Mouse (Mus musculus): Measurements from ENCODE around the gene Efcab11. TPM values are rescaled to one million over a fixed set of nuclear protein-coding genes. Genes with fewer than 3 reads are reported as not detected.

The Efcab11 gene
- total RNA-seq, 2 experiments from 2014 or later, result 0.55 TPM; not detected in 1

- intact Hi-C loops (cut with DNase I), result loop anchor here (5.0 kb wide), 2 partner anchors 43 to 88 kb away; no protein-coding TSS in a partner anchor
- no peak for DNase-seq (ENCODE audit: low spot score in 2 of 2)
These were observed 168.9 kb downstream of the Efcab11 start for GRCm38 (mm10) chr12:99715129-99716037.

- DNase-seq (ENCODE audit: low spot score in 2 of 2), result no peak
- intact Hi-C loops (cut with DNase I), result no loop called here
These were observed 172.0 kb downstream of the Efcab11 start for GRCm38 (mm10) chr12:99712214-99712613.

DNA sequence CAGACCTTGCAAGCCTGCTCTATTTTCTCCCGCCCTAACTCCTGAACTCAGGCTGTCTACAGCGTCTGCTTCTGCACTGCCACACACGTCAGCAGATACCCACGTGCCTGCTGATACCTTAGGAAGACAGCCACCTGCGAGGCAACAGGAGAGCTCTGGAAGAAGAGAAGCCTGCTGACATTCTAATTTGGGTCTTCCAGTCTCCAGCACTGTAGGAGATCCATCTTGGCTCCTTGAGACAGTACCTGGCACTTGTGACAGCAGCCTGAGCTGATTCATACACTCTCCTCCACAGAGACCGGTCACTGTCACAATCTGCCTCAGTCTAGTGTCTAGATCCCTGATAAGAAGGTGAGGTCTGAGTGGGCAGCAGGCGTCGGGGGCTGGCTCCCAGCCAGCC lies 182.0 kb downstream of the Efcab11 start:
- DNase-seq (ENCODE audit: low spot score in 2 of 2), result no peak
- intact Hi-C loops (cut with DNase I), result no loop called here

GRCm38 (mm10) chr12:99700380-99700779 lies 183.9 kb downstream of the Efcab11 start:
- intact Hi-C loops (cut with DNase I), result no loop called here
- no peak for DNase-seq (ENCODE audit: low spot score in 2 of 2)

DNA sequence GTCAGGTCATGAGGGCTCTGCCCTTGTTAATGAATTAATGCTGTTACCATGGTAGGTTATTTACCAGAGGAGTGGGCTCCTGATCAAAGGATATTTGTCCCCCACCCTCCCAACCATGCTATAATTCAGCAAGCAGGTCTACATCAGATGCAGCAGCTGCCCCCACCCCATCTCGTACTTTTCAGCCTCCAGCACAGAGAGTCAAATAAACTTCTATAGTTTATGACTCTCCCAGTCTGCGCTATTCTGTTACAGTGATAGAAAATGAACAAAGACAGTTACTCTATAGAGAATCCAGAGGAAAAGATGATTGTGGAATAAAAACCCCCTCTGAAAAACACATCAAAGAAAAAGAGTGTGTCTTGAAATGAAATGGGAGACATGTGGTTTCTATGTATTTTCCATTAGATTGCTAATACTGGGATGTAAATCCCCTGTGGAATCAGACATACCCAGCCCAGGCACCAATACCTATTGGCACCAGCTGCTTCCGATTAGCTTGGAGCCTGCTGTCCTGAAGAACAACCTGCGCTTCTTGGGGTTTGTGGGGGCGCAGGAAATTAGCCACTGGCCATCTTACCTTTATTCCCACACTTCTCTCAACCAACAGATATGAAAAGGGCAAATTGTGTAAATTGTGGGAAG lies 184.7 kb downstream of the Efcab11 start:
- no peak for DNase-seq (ENCODE audit: low spot score in 2 of 2)
- intact Hi-C loops (cut with DNase I), result no loop called here

DNA sequence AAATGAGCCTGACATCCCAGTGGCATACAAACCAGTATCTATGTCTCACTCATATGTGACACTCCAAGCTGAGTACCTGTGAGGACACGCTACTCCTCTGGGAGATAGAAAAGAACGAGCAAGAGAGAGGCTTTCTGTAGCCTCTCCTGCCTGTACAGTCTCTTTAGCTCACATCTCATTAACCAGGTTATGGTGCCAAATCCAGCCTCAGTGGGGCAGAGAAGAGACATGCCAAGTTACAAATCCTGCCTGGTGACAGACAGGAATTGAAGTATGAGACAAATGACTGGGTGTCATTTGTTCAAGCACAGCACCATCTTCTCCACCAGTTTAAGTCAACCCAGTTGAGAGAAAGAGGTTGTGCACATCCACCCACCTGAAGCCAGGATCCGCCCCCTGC lies 190.2 kb downstream of the Efcab11 start:
- intact Hi-C loops (cut with DNase I), result no loop called here
- DNase-seq (ENCODE audit: low spot score in 2 of 2), result no peak

- intact Hi-C loops (cut with DNase I), result no loop called here
- DNase-seq (ENCODE audit: low spot score in 2 of 2), result no peak
These were observed 197.7 kb downstream of the Efcab11 start for GRCm38 (mm10) chr12:99686418-99686992.

GRCm38 (mm10) chr12:99685451-99686100 lies 198.7 kb downstream of the Efcab11 start:
- intact Hi-C loops (cut with DNase I), result no loop called here

DNA sequence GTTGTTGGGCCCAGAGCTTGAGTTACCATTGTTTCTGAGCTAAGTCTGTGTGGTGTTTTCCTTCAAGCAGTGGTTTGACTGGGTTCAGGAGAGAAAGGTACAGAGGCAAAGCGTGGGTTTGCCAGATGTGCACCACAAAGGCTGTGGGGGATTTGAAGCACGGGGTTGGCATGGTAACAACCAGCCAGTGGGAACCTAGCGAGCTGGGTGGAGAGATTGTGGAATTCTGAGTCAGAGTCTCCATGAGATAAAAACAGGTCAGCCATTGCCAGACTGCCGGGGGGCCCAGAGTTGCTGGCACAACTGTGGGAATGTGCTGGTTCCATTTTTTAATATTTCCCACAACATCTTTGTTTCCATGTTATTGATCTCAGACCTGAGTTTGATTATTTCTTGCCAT lies 202.6 kb downstream of the Efcab11 start:
- DNase-seq (ENCODE audit: low spot score in 2 of 2), result no peak
- intact Hi-C loops (cut with DNase I), result no loop called here

More at GRCm38 (mm10) chr12:99685451-99686100, 198.7 kb downstream of the Efcab11 start:
- DNase-seq (ENCODE audit: low spot score in 2 of 2), result no peak

GRCm38 (mm10) chr12:99671866-99672191 lies 212.4 kb downstream of the Efcab11 start:
- intact Hi-C loops (cut with DNase I), result loop anchor here (5.0 kb wide), 1 partner anchor 45 kb away; no protein-coding TSS in a partner anchor
- peak in 1 of 2 experiments; percentile 47 for DNase-seq (ENCODE audit: low spot score in 2 of 2)

GRCm38 (mm10) chr12:99671162-99671865 lies 212.9 kb downstream of the Efcab11 start:
- peak; percentile 5 to 24 for DNase-seq (ENCODE audit: low spot score in 2 of 2)
- intact Hi-C loops (cut with DNase I), result loop anchor here (5.0 kb wide), 1 partner anchor 46 kb away; no protein-coding TSS in a partner anchor

GRCm38 (mm10) chr12:99670762-99671152 lies 213.5 kb downstream of the Efcab11 start:
- intact Hi-C loops (cut with DNase I), result loop anchor here (5.0 kb wide), 1 partner anchor 47 kb away; no protein-coding TSS in a partner anchor
- no peak for DNase-seq (ENCODE audit: low spot score in 2 of 2)

- DNase-seq (ENCODE audit: low spot score in 2 of 2), result peak; percentile 24 to 42
- intact Hi-C loops (cut with DNase I), result loop anchor here (5.0 kb wide), 1 partner anchor 47 kb away; no protein-coding TSS in a partner anchor
These were observed 214.1 kb downstream of the Efcab11 start for GRCm38 (mm10) chr12:99669976-99670761.

GRCm38 (mm10) chr12:99654991-99655880 lies 229.0 kb downstream of the Efcab11 start:
- no peak for DNase-seq (ENCODE audit: low spot score in 2 of 2)

DNA sequence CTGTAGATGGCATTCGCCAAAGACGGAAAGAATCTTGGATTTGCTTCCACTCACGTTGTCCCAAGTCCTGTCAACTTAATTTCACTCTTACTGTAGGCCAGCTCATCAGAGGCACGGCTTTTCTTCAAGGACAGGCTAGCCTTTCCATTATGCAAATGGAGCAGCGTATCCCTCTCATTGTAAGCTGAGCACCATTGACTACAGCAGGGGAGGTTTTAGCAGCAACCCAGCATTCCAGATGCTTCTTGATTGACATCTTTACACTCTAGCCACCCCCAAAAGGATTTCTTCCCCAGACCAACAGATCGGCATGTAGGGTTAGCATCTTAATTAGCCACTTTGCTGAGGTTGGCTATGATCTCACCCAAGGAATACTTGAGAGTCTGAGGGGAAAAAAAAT lies 231.8 kb downstream of the Efcab11 start:
- intact Hi-C loops (cut with DNase I), result no loop called here
- DNase-seq (ENCODE audit: low spot score in 2 of 2), result no peak

More at GRCm38 (mm10) chr12:99654991-99655880, 229.0 kb downstream of the Efcab11 start:
- intact Hi-C loops (cut with DNase I), result no loop called here

GRCm38 (mm10) chr12:99649732-99650131 lies 234.5 kb downstream of the Efcab11 start:
- DNase-seq (ENCODE audit: low spot score in 2 of 2), result no peak
- intact Hi-C loops (cut with DNase I), result no loop called here

GRCm38 (mm10) chr12:99648781-99649180 lies 235.5 kb downstream of the Efcab11 start:
- no peak for DNase-seq (ENCODE audit: low spot score in 2 of 2)
- intact Hi-C loops (cut with DNase I), result no loop called here

All from left cerebral cortex, postnatal 25 days (tissue).